Mouse (Mus musculus) neural tube, embryonic 12.5 days (tissue): ENCODE measurements around the gene Dusp7. TPM values are rescaled to one million over a fixed set of nuclear protein-coding genes. Genes with fewer than 3 reads are reported as not detected.

ENCODE experiments used
- ATAC-seq: fragments of 200-750 bp; cut with Nextera tagmentation; 2 replicates; pipeline ENCODE4 v1.8.0; 2017; ENCODE audit warnings: low read depth, mild to moderate bottlenecking, moderate TSS enrichment, moderate library complexity; ENCODE audit not compliant: low FRiP score
- H3K27ac ChIP-seq: fragments of 300-500 bp; sonication (generic); 2 replicates; pipeline ENCODE4 v1.5.1; 2016
- H3K27me3 ChIP-seq: fragments of 300-500 bp; sonication (generic); replicated peaks from 2 replicates; pipeline ENCODE4 v1.6.1; 2016; ENCODE audit warnings: mild to moderate bottlenecking
- H3K36me3 ChIP-seq: fragments of 300-500 bp; sonication (generic); 2 replicates; pipeline ENCODE4 v1.6.1; 2016; ENCODE audit warnings: mild to moderate bottlenecking
- H3K4me1 ChIP-seq: fragments of 300-500 bp; sonication (generic); 2 replicates; pipeline ENCODE4 v1.6.1; 2016
- H3K4me2 ChIP-seq: fragments of 300-500 bp; sonication (generic); replicated peaks from 2 replicates; pipeline ENCODE4 v1.6.1; 2016; ENCODE audit warnings: mild to moderate bottlenecking
- H3K4me3 ChIP-seq: fragments of 300-500 bp; sonication (generic); 2 replicates; pipeline ENCODE4 v1.5.1; 2016
- H3K9ac ChIP-seq: fragments of 300-500 bp; sonication (generic); 2 replicates; pipeline ENCODE4 v1.6.1; 2016; ENCODE audit warnings: mild to moderate bottlenecking
- H3K9me3 ChIP-seq: fragments of 300-500 bp; sonication (generic); 2 replicates; pipeline ENCODE4 v1.6.1; 2016; ENCODE audit warnings: mild to moderate bottlenecking
- WGBS: fragments of 180-500 bp; shearing (Covaris S2); methylation state at CpG from one replicate; pipeline ENCODE4 v1.1.7; 2016; 5-methylcytosine and 5-hydroxymethylcytosine counted together
- polyA plus RNA-seq: library from polyadenylated mRNA; unstranded; fragments of >200 nt; fragmentation: Nextera tagmentation; extraction: Ambion mirVana; gene quantifications from 2 replicates; pipeline ENCODE4 v1.2.1, GENCODE M21; 2016

The Dusp7 gene
- polyA plus RNA-seq, 1 experiment from 2014 or later, result 21.3 TPM

DNA sequence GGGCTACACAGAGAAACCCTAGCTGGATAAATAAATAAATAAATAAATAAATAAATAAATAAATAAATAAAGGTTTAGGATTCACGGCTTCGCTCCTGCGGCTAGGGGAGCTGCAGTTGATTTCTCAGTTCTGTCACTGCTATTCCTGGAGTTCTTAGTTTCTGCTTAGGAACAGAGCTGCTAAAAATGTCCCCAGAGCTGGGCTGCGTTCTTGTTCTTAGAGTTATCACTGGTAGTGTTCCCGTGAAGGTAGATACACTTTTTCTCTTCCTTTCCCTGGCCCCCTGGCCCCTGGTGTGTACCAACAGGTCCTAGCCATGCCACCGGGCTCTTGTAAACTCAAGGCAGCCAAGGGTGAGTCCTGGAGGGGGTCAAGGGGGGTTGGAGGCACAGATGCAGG is 48.4 kb downstream of the Dusp7 start:
- Histone ChIP-seq H3K9ac (no peak overlapping the region), H3K27me3 (peaks cover 2% of the 10 kb centered on the region; the same call in 1 of the 2 replicates), H3K4me2 (no peak overlapping the region), H3K4me1 (peaks cover 27% of the 10 kb centered on the region), H3K4me3 (no peak overlapping the region), H3K27ac (no peak overlapping the region), H3K36me3 (no peaks in the 10 kb centered on the region), H3K9me3 (no peaks in the 10 kb centered on the region)
- ATAC-seq, result no peak
- 89% methylated on average over 6 of the region's 6 CpGs for WGBS

DNA sequence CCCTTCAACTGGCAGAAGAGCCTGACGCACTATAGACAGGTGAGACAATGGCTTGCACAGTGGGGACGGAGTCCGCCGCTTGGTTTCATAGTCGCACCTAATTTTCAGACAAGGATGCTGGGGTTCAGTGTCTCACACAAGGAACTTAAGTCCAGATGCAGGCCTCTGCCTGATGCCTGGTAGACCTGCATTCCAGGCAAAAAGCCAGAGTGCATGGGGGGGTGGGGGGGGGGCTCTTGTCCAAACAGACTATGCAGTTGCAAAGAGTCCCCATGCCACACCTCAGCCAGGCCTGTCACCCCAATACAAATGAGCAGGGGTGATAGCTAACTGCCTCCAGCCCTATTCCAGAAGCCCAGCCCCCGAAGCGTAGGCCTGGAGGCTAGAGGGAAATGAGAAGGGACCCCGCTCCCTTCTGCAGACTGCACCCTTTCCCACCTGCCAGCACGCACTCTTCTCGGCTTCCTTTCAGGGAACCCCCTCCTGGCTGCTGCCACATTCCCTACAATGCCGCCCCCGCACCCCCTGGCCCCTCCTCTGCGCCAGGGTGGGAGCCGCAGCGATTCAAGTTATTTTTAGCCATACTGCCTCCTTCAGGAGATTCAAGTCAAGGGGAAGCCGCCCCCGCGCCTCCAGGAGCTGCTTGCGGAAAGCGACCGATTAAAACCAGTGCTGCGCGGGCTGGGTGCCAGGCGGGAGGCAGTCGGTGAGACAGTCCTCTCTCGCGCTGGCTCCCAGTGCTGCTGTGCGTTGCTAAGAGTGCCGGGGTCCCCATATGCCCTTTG is 49.6 kb downstream of the Dusp7 start:
- H3K9me3 ChIP-seq, result no peaks in the 10 kb centered on the region
- H3K36me3 ChIP-seq, result no peaks in the 10 kb centered on the region
- peaks cover 2% of the 10 kb centered on the region; the same call in 1 of the 2 replicates for H3K27me3 ChIP-seq
- no peak overlapping the region for H3K27ac ChIP-seq
- H3K4me3 ChIP-seq, result peak overlapping the region; percentile 18; the same call in 1 of the 2 replicates
- peak overlapping the region; percentile 61 for H3K4me2 ChIP-seq
- WGBS, result 16% methylated on average over 29 of the region's 29 CpGs
- peaks cover 27% of the 10 kb centered on the region for H3K4me1 ChIP-seq
- ATAC-seq, result peak; percentile 26
- peak overlapping the region; percentile 47; the same call in 1 of the 2 replicates for H3K9ac ChIP-seq

DNA sequence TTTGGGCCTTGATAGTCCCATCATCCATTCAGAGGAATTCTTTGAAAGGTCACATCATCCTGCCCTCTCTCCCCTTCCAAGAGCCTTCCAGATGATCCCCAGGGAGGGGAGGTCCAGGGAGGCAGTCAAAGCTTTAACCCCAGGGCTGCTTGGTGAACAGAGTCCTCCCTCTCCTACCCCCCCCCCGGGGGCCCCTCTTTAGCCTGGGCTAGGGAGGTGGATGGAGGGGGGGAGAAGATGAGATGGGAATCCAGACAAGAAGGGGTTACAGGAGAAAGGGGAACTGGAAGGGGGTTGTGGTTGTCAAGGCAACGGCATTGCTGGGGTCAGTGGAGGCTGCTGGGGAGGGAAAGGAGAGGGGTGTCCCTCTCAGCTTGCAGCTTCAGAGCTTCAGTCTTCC is 52.2 kb downstream of the Dusp7 start:
- Histone ChIP-seq H3K36me3 (no peaks in the 10 kb centered on the region), H3K9me3 (no peaks in the 10 kb centered on the region), H3K27ac (no peak overlapping the region), H3K4me3 (no peak overlapping the region), H3K4me2 (peak overlapping the region; percentile 36), H3K4me1 (peaks cover 27% of the 10 kb centered on the region), H3K9ac (0 out of 2 replicates have a peak overlapping the region, but pooled peaks have one; percentile 4), H3K27me3 (peaks cover 2% of the 10 kb centered on the region; the same call in 1 of the 2 replicates)
- no peak for ATAC-seq
- 0% methylated on average over 2 of the region's 2 CpGs for WGBS

DNA sequence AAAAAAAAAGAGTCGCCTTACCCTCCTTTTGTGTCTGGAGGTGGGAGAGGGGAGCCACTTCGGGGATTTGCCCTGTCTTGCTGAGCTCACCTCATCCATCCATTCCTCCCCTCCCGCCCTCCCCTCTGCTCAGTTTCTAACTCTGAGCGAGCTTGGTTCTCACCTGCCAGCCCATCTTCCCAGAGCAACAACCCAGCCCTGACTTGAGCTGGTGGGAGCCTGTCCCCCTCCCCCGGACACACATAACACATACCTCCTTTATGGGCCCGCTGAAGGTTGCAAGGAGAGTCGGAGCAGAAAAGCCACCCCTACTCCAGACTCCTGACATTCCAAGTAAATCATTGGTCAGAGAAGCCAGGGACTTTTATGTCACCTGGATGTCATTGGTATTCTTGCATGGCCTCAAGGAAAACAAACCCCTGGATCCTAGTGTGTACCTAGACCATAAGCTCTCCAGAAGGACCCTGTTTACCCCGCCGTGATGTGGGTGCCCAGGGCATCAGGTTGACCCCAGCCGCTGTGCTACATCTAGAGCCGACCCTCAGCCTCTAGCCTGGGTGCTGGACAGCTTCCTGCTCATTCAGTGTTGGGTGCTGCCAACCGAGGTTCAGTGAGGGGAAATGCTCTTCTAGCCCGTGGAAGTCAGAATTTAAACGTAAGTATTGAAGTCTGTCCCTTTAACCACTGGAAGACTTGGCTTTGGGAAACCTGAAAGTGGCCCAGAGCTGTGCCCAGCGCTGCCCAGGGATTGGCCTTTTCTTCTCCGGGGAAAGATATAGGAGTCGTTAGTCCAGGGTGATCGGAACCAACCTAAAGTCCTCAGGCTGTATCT is 52.8 kb downstream of the Dusp7 start:
- Histone ChIP-seq H3K36me3 (no peaks in the 10 kb centered on the region), H3K27me3 (peaks cover 2% of the 10 kb centered on the region; the same call in 1 of the 2 replicates), H3K4me2 (peak overlapping the region; percentile 36), H3K4me3 (no peak overlapping the region), H3K9ac (no peak overlapping the region), H3K4me1 (peaks cover 27% of the 10 kb centered on the region), H3K27ac (no peak overlapping the region), H3K9me3 (no peaks in the 10 kb centered on the region)
- peak; percentile 41; the same call in 1 of the 2 replicates for ATAC-seq
- WGBS, result 8% methylated on average over 18 of the region's 18 CpGs

DNA sequence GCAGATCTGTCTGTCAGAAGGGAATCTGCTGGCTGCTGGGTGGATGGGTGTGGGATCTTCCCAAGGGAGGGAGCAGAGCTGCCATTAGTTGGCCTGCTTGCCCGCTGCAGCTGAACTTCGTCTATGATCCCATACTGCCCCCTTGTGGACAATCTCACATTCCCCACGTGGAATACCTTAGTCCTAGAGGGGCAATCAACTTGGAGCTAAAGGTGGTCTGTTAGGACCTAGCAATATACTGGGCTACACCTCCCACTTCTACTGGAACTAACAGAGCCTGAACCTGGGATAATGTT is 53.4 kb downstream of the Dusp7 start:
- Histone ChIP-seq H3K4me3 (no peak overlapping the region), H3K4me2 (peak overlapping the region; percentile 36), H3K36me3 (no peaks in the 10 kb centered on the region), H3K9ac (no peak overlapping the region), H3K27me3 (peaks cover 2% of the 10 kb centered on the region; the same call in 1 of the 2 replicates), H3K27ac (no peak overlapping the region), H3K9me3 (no peaks in the 10 kb centered on the region), H3K4me1 (peaks cover 27% of the 10 kb centered on the region)
- WGBS, result 0% methylated on average over 3 of the region's 3 CpGs
- ATAC-seq, result peak; percentile 75

Other genes with a start within 250 kb of the Dusp7 start
- gene Glyctk, start 210.5 kb upstream of the Dusp7 start, polyA plus RNA-seq, result 5.4 and 6.2 TPM in 2 replicates
- gene Wdr82, start 197.7 kb upstream of the Dusp7 start, polyA plus RNA-seq, result 27.6 and 28.9 TPM in 2 replicates
- gene Ppm1m, start 168.9 kb upstream of the Dusp7 start, polyA plus RNA-seq, result 32.1 and 32.9 TPM in 2 replicates
- gene Twf2, start 165.5 kb upstream of the Dusp7 start, polyA plus RNA-seq, result 60.9 and 61.6 TPM in 2 replicates
- 0.05 TPM in 1 of 2 replicates, not detected in the other for gene Tlr9, start 146.0 kb upstream of the Dusp7 start, polyA plus RNA-seq
- gene Alas1, start 120.0 kb upstream of the Dusp7 start, polyA plus RNA-seq, result 94.8 and 99.5 TPM in 2 replicates
- 17.1 and 17.5 TPM in 2 replicates for gene Poc1a, start 87.6 kb upstream of the Dusp7 start, polyA plus RNA-seq
- 698 and 706 TPM in 2 replicates for gene Rpl29, start 60.8 kb downstream of the Dusp7 start, polyA plus RNA-seq
- gene Acy1, start 69.7 kb downstream of the Dusp7 start, polyA plus RNA-seq, result 31.0 and 32.7 TPM in 2 replicates
- 5.7 and 6.0 TPM in 2 replicates for gene Abhd14b, start 78.8 kb downstream of the Dusp7 start, polyA plus RNA-seq
- 34.6 and 38.0 TPM in 2 replicates for gene Abhd14a, start 79.0 kb downstream of the Dusp7 start, polyA plus RNA-seq
- gene Pcbp4, start 84.7 kb downstream of the Dusp7 start, polyA plus RNA-seq, result 358 and 362 TPM in 2 replicates
- gene Gpr62, start 97.3 kb downstream of the Dusp7 start, polyA plus RNA-seq, result 0.52 and 0.66 TPM in 2 replicates
- gene Rrp9, start 107.3 kb downstream of the Dusp7 start, polyA plus RNA-seq, result 48.8 and 51.0 TPM in 2 replicates
- 0.78 and 2.2 TPM in 2 replicates for gene Parp3, start 108.3 kb downstream of the Dusp7 start, polyA plus RNA-seq
- gene Iqcf1, start 131.3 kb downstream of the Dusp7 start, polyA plus RNA-seq, result not detected in 2 replicates
- not detected in 2 replicates for gene Iqcf5, start 145.9 kb downstream of the Dusp7 start, polyA plus RNA-seq
- not detected in 2 replicates for gene Iqcf3, start 193.0 kb downstream of the Dusp7 start, polyA plus RNA-seq
- gene Iqcf4, start 202.4 kb downstream of the Dusp7 start, polyA plus RNA-seq, result not detected in 2 replicates